ENCODE assay signal across 20 mouse cellular contexts in the genomic region with DNA sequence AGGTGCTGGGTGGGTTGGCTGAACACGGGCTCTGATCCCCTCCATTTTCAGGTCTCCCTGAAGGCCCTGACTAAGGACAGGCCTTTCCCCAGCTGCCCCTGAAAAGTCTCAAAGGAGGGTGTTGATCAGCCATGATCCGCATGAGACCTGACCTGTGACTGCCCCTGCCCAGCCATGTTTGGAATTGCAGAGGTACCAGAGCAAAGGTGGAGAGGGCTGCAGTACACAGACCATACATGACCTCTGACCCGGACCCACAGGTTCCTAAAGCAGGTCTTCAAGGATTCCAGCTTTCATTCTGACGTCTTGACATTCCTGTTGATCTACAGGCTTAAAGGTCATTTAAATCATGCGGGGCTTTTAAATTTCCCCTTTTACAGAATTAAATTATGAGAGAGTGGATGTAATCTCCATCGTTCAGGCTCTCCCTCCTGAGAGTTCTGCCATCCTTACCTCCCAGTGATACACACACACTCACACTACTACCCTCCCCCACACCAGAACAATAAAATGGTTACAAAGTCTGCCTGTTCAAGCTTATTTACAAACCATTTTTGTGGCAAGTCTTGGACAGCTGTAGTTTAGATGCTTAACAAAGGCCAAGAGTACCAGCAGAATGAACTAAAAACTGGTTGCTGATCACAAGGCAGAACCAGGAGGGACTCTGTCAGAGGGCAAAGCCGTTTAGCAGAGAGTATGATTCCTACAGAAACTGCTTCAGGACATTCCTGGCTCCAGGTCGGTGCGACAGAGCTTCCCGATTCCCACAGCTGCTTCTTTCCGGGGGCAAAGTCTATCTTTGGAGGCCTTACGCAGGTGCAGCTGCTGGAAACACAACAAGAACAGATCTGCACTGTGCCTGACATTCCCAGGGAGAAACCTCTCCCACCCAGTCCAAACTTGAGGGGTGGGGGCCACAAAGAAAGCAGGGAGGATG. TPM values are rescaled to one million over a fixed set of nuclear protein-coding genes. Genes with fewer than 3 reads are reported as not detected.
DNase-seq lines count a peak whose midpoint lies in the region; ATAC-seq lines count a peak whose summit lies in the region.
"Had no signal": no experiment of that assay in that cellular context is flagged by ENCODE, and none has a peak within 500 bp of the region (broad histone marks: within the 10 kb centered on the region; RNA-seq: fewer than 3 reads in every experiment).

No protein-coding gene starts in this region.

- no peaks in the 10 kb centered on the region for H3K9me3 ChIP-seq in intestine, embryonic 15.5 days
- H3K9me3 ChIP-seq in liver, embryonic 16.5 days (replicated peaks; ENCODE audit: control insufficient read depth, low read length): no peaks in the 10 kb centered on the region
- H3K9me3 ChIP-seq: embryonic facial prominence, embryonic 12.5 days; hindbrain, embryonic 15.5 days; limb, embryonic 10.5 days; midbrain, embryonic 12.5 days had no signal

- H3K4me3 ChIP-seq in intestine, embryonic 15.5 days (replicated peaks): no peak overlapping the region
- H3K4me3 ChIP-seq in liver, embryonic 16.5 days (ENCODE audit: low read depth, low read length): no peak overlapping the region
- H3K4me3 ChIP-seq: embryonic facial prominence, embryonic 12.5 days; hindbrain, embryonic 15.5 days; limb, embryonic 10.5 days; midbrain, embryonic 12.5 days had no signal

- H3K36me3 ChIP-seq in intestine, embryonic 15.5 days: no peaks in the 10 kb centered on the region
- H3K36me3 ChIP-seq in liver, embryonic 16.5 days (ENCODE audit: control insufficient read depth, insufficient read depth): no peaks in the 10 kb centered on the region
- H3K36me3 ChIP-seq: embryonic facial prominence, embryonic 12.5 days; hindbrain, embryonic 15.5 days; limb, embryonic 10.5 days; midbrain, embryonic 12.5 days had no signal

- no peaks in the 10 kb centered on the region for H3K27me3 ChIP-seq in intestine, embryonic 15.5 days (replicated peaks)
- H3K27me3 ChIP-seq in liver, embryonic 16.5 days (ENCODE audit: control insufficient read depth, insufficient read depth, low read depth, low read length): no peaks in the 10 kb centered on the region
- H3K27me3 ChIP-seq: embryonic facial prominence, embryonic 12.5 days; hindbrain, embryonic 15.5 days had no signal

- ATAC-seq in intestine, embryonic 15.5 days: peak; percentile 94
- peak; percentile 77 for ATAC-seq in liver, embryonic 16.5 days (ENCODE audit: low read depth)

- WGBS in intestine, embryonic 15.5 days: 39% methylated on average over 12 of the region's 12 CpGs
- WGBS in liver, embryonic 16.5 days (ENCODE audit: insufficient replicate concordance): 50% methylated on average over 12 of the region's 12 CpGs

- H3K4me1 ChIP-seq in intestine, embryonic 15.5 days (replicated peaks): peaks cover 11% of the 10 kb centered on the region; the same call in 1 of the 2 replicates
- H3K4me1 ChIP-seq in liver, embryonic 16.5 days (ENCODE audit: control insufficient read depth, low read depth, low read length): no peaks in the 10 kb centered on the region; the same call in 1 of the 2 replicates
- H3K4me1 ChIP-seq: hindbrain, embryonic 15.5 days; midbrain, embryonic 12.5 days had no signal

- 0 out of 2 replicates have a peak overlapping the region, but pooled peaks have one; percentile 8 for H3K9ac ChIP-seq in intestine, embryonic 15.5 days
- no peak overlapping the region for H3K9ac ChIP-seq in liver, embryonic 16.5 days (ENCODE audit: low read depth, low read length)
- H3K9ac ChIP-seq: embryonic facial prominence, embryonic 12.5 days; hindbrain, embryonic 15.5 days; lung, embryonic 14.5 days; midbrain, embryonic 12.5 days had no signal

- peak; percentile 47 to 52 for DNase-seq in kidney, adult 8-10 months
- DNase-seq in kidney, postnatal 36 days: peak; percentile 50 to 51
- no peak for DNase-seq in embryo, embryonic 10 days (ENCODE audit: low spot score)
- no peak for DNase-seq in right cerebral cortex, postnatal 14 days
- DNase-seq in urinary bladder, postnatal 36 days (ENCODE audit: low spot score in 2 of 2): no peak
- no peak for DNase-seq in gastrocnemius, adult 8-10 months (ENCODE audit: low spot score in 2 of 2)
- DNase-seq: adrenal gland, postnatal 25 days; cerebellum, adult 18-20 months; gastrocnemius, postnatal 25 days; heart, postnatal 36 days; lung, embryonic 14.5 days; lung, postnatal 4 days; right cerebral cortex, postnatal 25 days had no signal

- peak overlapping the region; percentile 41 for H3K4me2 ChIP-seq in intestine, embryonic 15.5 days (replicated peaks)
- no peak overlapping the region for H3K4me2 ChIP-seq in liver, embryonic 16.5 days (ENCODE audit: low read depth, low read length)
- H3K4me2 ChIP-seq: embryonic facial prominence, embryonic 12.5 days; heart, embryonic 11.5 days; hindbrain, embryonic 15.5 days; lung, embryonic 14.5 days; midbrain, embryonic 12.5 days had no signal

- peak overlapping the region; percentile 92 for H3K27ac ChIP-seq in intestine, embryonic 15.5 days
- peak overlapping the region; percentile 49 for H3K27ac ChIP-seq in liver, embryonic 16.5 days (ENCODE audit: low read length)
- H3K27ac ChIP-seq: embryonic facial prominence, embryonic 12.5 days; hindbrain, embryonic 15.5 days; limb, embryonic 10.5 days; midbrain, embryonic 12.5 days had no signal

RNA-seq across cellular contexts. Expression of a gene that starts 28.4 kb away (rescaled TPM):
- polyA plus RNA-seq in intestine, embryonic 15.5 days (2015; fragmentation: Nextera tagmentation; extraction: Ambion mirVana): 474 and 475 TPM in 2 replicates
- polyA plus RNA-seq in liver, embryonic 16.5 days (2015; fragmentation: Nextera tagmentation; extraction: Ambion mirVana): 90.6 and 94.7 TPM in 2 replicates
- 100 to 1,000 TPM; 203 to 219 (median 212) TPM for total RNA-seq in gastrocnemius, adult 8-10 months (2022)

Comparison
In these comparisons a context has a peak if more than half of its experiments do, and no peak if none do; other contexts are left out.
1. DNase-seq: peak in kidney, adult 8-10 months (2 of 2) and kidney, postnatal 36 days (2 of 2); none in embryo, embryonic 10 days (single experiment), right cerebral cortex, postnatal 14 days (single experiment), urinary bladder, postnatal 36 days (0 of 2) and gastrocnemius, adult 8-10 months (0 of 2).